Mouse (Mus musculus): ENCODE measurements around the gene Pga5.

Gene Pga5

GRCm38 (mm10) chr19:10677915-10678771 lies at the start of gene Pga5:
Gene Pga5, minus strand, starts transcription at chr19:10678071.
- DNase-seq (ENCODE audit: low spot score), result peak; percentile 75

GRCm38 (mm10) chr19:10724629-10725363 lies 46.9 kb upstream of the Pga5 start:
- DNase-seq (ENCODE audit: low spot score), result no peak

- no peak for DNase-seq (ENCODE audit: low spot score)
Measured at GRCm38 (mm10) chr19:10723649-10724048, 45.8 kb upstream of the Pga5 start.

- no peak for DNase-seq (ENCODE audit: low spot score)
Measured at GRCm38 (mm10) chr19:10723084-10723483, 45.2 kb upstream of the Pga5 start.

GRCm38 (mm10) chr19:10721064-10721463 lies 43.2 kb upstream of the Pga5 start:
- no peak for DNase-seq (ENCODE audit: low spot score)

- DNase-seq (ENCODE audit: low spot score), result no peak
Measured at GRCm38 (mm10) chr19:10720524-10720923, 42.7 kb upstream of the Pga5 start.

GRCm38 (mm10) chr19:10719751-10720150 lies 41.9 kb upstream of the Pga5 start:
- no peak for DNase-seq (ENCODE audit: low spot score)

- DNase-seq (ENCODE audit: low spot score), result no peak
Measured at GRCm38 (mm10) chr19:10718251-10718775, 40.4 kb upstream of the Pga5 start.

GRCm38 (mm10) chr19:10715476-10715875 lies 37.6 kb upstream of the Pga5 start:
- no peak for DNase-seq (ENCODE audit: low spot score)

- peak; percentile 57 for DNase-seq (ENCODE audit: low spot score)
Measured at GRCm38 (mm10) chr19:10714682-10715475, 37.0 kb upstream of the Pga5 start.

GRCm38 (mm10) chr19:10714168-10714567 lies 36.3 kb upstream of the Pga5 start:
- no peak for DNase-seq (ENCODE audit: low spot score)

- no peak for DNase-seq (ENCODE audit: low spot score)
Measured at GRCm38 (mm10) chr19:10713551-10713950, 35.7 kb upstream of the Pga5 start.

- DNase-seq (ENCODE audit: low spot score), result no peak
Measured at GRCm38 (mm10) chr19:10712646-10713045, 34.8 kb upstream of the Pga5 start.

- no peak for DNase-seq (ENCODE audit: low spot score)
Measured at GRCm38 (mm10) chr19:10712194-10712593, 34.3 kb upstream of the Pga5 start.

- no peak for DNase-seq (ENCODE audit: low spot score)
Measured at GRCm38 (mm10) chr19:10710751-10711150, 32.9 kb upstream of the Pga5 start.

GRCm38 (mm10) chr19:10710088-10710511 lies 32.2 kb upstream of the Pga5 start:
- DNase-seq (ENCODE audit: low spot score), result peak; percentile 58

- peak; percentile 92 for DNase-seq (ENCODE audit: low spot score)
Measured at GRCm38 (mm10) chr19:10709360-10710087, 31.7 kb upstream of the Pga5 start.

GRCm38 (mm10) chr19:10708900-10709299 lies 31.0 kb upstream of the Pga5 start:
- no peak for DNase-seq (ENCODE audit: low spot score)

- DNase-seq (ENCODE audit: low spot score), result no peak
Measured at GRCm38 (mm10) chr19:10707881-10708280, 30.0 kb upstream of the Pga5 start.

GRCm38 (mm10) chr19:10707087-10707875 lies 29.4 kb upstream of the Pga5 start:
- DNase-seq (ENCODE audit: low spot score), result no peak

- DNase-seq (ENCODE audit: low spot score), result no peak
Measured at GRCm38 (mm10) chr19:10703470-10703869, 25.6 kb upstream of the Pga5 start.

All from ovary, postnatal 36 days (tissue).